Mouse (Mus musculus): Measurements from ENCODE around the gene Col6a2. TPM values are rescaled to one million over a fixed set of nuclear protein-coding genes. Genes with fewer than 3 reads are reported as not detected.
A peak's percentile ranks its signal among the peaks of the same experiment; 100 is the strongest.

Col6a2 gene
- total RNA-seq, 2 experiments from 2014 or later: not detected

DNA sequence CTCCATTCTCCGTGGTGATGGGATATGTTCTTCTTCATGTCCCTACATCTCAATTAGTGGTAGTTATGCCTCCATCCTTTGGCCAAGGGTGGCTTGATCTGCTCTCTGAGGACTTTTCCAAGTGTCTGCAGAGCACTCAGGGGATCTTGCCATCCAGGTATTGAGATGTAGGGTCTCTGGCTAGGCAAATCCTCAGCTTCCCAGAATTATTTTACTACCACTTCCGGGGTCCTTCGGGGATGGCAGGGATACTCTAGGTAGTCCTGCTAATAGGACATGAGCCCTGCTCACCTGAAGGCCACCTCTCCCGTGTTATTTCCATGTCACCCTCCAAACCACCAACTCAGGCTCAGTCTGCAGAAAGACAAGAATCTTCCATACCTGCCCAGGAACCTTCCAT, 13.2 kb upstream of the Col6a2 start:
- ATAC-seq (replicated peaks; ENCODE audit: poor library complexity): no peak

DNA sequence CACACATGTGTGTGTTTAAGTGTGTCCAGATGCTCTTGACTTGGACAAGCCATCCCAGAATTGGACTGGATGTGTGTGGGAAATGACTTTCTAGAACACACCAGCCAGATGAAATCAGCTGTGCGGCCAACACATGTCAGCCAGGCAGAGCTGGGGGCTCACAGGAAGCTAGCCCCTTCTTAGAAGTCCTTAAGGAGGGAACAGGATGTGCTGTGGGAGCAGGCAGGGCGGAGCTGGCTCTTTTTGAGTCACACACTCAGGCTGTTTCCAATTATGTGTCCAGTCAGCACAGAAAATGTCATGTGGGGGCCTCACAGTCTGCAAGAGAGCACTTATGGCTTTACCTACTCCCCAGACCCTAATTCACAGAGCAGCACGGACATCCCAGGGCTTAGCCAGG, 12.6 kb upstream of the Col6a2 start:
- no peak for ATAC-seq (replicated peaks; ENCODE audit: poor library complexity)

DNA sequence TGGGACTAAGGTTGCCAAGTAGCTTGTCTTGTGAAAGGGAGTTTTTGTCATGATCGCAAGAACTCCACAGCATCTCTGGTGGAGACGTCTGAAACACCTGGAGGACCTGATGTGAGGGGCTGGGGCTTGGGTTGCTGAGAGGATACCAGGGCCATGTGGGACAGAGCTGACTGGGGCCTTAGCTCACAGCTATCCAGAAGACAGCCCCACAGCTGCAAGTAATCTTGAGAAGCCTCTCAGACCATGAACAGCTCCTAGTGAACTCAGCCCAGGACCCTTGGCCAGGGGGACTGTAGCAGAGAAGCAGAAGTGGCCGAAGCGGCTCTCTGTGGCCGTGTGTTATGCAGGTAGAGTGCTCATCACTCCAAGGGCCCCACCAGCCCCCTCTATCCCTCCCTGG, 11.2 kb upstream of the Col6a2 start:
- no peak for ATAC-seq (replicated peaks; ENCODE audit: poor library complexity)

DNA sequence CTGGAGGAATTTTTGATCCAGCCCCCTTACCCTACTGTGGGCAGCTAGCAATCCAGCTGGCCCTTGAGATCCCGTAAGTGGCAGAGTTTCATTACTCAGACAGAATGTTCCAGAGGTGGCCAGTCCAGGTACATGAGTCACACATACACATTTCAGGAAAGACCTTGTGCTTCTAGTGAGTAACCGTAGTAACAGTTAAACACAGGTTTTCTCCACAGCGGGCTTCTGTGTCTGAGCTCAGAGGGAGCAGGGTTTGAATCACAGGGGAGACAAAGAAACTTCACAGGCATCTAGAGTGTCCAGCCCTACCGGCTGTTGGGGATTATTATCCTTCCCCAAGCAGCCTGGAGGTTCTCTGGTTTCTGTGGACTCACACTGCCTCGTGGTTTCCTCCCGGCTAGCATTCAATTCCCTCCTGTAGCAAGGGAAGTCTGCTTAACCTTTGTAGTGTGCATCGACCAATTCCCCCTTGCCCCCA, 10.7 kb upstream of the Col6a2 start:
- ATAC-seq (replicated peaks; ENCODE audit: poor library complexity): no peak

DNA sequence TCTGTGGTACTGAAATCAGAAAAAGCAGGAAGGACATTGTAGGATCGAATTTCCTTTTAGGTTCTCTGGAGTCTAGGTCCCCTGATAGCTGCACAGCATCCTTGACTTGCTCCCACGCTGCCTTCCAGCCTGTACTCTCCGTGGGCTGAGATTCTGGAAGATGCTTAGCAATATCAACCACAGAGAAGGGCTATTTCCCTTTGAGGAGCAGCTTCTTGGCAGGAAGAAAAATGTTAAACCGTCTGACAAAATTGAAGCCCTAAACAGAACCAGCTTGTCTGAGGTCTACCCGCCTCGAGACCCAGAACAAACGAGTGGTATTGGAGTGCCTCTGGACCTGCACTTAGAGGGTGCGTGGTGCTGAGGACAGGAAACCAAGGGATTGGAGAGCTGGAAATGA, 9.2 kb upstream of the Col6a2 start:
- no peak for ATAC-seq (replicated peaks; ENCODE audit: poor library complexity)

- no peak for ATAC-seq (replicated peaks; ENCODE audit: poor library complexity)
Measured at GRCm38 (mm10) chr10:76630657-76631056, 7.2 kb upstream of the Col6a2 start.

- ATAC-seq (replicated peaks; ENCODE audit: poor library complexity): no peak
Measured at GRCm38 (mm10) chr10:76627714-76628113, 4.3 kb upstream of the Col6a2 start.

DNA sequence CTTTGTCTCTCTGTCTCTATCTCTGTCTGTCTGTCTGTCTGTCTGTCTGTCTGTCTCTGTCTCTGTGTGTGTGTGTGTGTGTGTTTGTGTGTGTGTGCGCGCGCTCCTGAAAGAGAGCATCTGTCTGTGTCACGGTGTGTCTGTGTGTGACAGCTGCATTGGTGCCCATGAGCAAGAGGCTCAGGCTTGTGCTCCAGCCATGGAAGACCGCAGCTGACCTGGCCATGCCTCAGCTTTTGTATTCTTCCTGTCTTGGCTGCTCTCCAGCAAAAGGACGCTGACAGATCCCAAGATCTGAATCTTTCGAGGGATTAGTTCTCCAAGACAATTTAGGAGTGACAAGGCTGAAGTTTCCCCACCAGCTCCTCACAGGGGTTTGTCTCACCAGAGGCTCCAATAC, 1.5 kb upstream of the Col6a2 start:
- no peak for ATAC-seq (replicated peaks; ENCODE audit: poor library complexity)

- ATAC-seq (replicated peaks; ENCODE audit: poor library complexity): no peak
Measured at GRCm38 (mm10) chr10:76623734-76624133, 304 bp upstream of the Col6a2 start.

- ATAC-seq (replicated peaks; ENCODE audit: poor library complexity): no peak
Measured at GRCm38 (mm10) chr10:76622411-76622810, 1.0 kb downstream of the Col6a2 start.

- ATAC-seq (replicated peaks; ENCODE audit: poor library complexity): no peak
Measured at GRCm38 (mm10) chr10:76612473-76612872, 11.0 kb downstream of the Col6a2 start.

- ATAC-seq (replicated peaks; ENCODE audit: poor library complexity): peak; percentile 88
Measured at GRCm38 (mm10) chr10:76602690-76603089, 20.7 kb downstream of the Col6a2 start.

DNA sequence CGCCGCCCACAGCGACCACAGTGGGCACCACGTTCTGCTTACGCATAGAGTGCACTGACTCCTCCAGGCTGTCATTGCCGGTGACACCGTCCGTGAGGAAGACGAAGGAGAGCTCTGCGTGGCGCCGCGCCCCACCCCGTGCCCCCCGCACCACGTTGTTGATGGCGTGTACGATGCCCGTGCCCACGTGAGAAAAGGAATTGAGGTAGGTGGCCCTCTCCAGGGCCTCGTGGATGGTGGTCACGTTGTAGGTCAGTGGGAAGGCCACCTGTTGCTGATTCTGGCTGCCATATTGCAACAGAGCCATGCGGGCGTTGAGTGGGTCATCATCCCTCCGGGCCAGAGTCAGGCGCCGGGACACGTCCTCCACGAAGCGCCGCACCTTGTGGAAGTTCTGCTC, 27.1 kb downstream of the Col6a2 start:
- ATAC-seq (replicated peaks; ENCODE audit: poor library complexity): no peak

DNA sequence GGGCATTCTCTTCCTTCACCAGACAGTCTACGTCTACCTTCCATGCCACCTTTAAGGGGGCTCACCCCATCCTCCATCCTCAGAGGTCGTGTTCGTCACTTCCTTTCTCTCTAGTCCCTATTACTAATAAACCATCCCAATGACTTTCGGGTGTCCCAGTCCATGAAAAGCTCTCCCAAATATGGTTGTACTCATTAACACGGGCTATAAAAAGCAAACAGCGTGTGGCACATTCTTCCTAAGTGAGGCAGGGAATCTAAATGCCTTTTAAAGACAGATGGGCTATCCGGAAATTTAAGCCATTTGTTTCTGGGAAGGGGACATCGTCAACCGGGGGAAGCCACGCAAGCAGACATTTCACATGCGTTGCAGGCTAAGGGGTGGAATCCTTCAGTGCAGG, 33.2 kb downstream of the Col6a2 start:
- ATAC-seq (replicated peaks; ENCODE audit: poor library complexity): no peak

DNA sequence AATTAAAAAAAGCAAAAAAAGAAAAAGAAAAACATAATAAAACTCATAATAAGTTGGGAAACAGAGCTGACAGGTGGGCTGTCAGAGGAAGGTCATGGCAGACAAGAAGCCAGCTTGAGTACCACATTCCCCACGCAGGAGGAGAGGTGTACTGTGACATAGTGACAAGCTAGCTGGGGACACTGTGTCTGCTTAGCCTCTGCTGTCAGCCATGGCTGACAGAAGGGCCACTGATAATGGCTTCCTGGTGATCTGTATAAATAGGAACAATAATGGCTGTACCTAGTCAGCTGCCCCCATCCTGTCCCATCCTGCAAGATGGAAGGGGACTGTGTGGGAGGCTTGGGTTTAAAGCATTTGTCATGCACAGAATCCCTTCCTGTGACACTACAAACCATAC, 37.2 kb downstream of the Col6a2 start:
- no peak for ATAC-seq (replicated peaks; ENCODE audit: poor library complexity)

GRCm38 (mm10) chr10:76584138-76584537, 39.3 kb downstream of the Col6a2 start:
- ATAC-seq (replicated peaks; ENCODE audit: poor library complexity): no peak

- no peak for ATAC-seq (replicated peaks; ENCODE audit: poor library complexity)
Measured at GRCm38 (mm10) chr10:76576920-76577319, 46.5 kb downstream of the Col6a2 start.

GRCm38 (mm10) chr10:76575374-76575773, 48.1 kb downstream of the Col6a2 start, which contains the start of gene Ftcd:
TSS of gene Ftcd (plus strand) at chr10:76575648.
- ATAC-seq (replicated peaks; ENCODE audit: poor library complexity): no peak

- no peak for ATAC-seq (replicated peaks; ENCODE audit: poor library complexity)
Measured at GRCm38 (mm10) chr10:76572151-76572550, 51.3 kb downstream of the Col6a2 start.

DNA sequence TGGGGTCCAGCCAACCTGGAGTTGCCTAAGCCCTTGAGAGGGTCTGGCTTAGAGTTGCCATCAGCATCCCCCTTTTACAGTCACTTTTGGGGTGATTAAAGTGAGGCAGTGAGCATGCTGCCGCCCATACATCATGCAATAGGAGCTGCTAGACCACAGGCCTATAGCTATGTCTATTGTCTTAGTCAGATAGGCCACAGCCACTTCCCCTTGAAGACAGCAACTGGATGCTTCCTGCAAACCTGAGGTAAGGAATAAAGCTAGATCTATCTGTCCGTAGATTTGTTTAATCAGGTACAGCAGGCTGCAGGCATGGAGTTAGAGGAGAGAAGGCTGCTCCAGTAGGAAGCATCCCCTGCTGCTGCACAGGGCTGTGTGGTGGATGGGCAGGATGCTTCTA, 52.4 kb downstream of the Col6a2 start:
- ATAC-seq (replicated peaks; ENCODE audit: poor library complexity): no peak

DNA sequence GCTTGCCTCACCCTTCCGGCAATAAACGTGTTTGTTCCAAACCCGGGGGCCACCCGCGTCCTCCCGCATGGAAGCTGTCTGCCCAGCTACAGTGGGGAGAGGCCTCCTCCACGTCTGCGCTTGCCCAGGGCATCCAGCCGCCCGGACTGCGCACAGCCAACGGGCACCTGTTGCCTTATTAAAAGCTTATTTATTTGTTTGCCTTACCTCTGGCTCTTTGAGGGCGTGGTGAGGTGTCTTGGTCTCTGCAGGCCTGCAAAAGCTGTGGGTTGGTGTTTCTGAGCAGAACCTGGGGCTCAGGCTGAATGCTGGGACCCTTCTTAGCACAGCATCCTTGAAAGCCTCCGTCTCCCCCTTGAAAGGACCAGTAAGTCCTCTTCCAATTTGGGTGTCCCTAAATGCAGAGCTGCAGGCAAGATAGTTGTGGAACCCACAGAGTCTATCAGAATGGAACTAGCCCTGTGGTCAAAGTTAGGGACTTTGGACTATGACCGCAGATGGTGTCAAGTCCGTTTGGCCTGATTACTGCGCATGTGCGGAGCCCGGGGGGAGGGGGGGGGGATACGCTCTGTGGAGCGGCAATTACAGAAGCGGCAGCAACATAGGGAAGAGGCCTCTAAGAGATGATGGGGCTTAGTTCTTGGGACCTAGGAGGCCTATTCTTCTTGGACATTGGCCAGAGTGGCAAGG, 53.3 kb downstream of the Col6a2 start:
- ATAC-seq (replicated peaks; ENCODE audit: poor library complexity): no peak

DNA sequence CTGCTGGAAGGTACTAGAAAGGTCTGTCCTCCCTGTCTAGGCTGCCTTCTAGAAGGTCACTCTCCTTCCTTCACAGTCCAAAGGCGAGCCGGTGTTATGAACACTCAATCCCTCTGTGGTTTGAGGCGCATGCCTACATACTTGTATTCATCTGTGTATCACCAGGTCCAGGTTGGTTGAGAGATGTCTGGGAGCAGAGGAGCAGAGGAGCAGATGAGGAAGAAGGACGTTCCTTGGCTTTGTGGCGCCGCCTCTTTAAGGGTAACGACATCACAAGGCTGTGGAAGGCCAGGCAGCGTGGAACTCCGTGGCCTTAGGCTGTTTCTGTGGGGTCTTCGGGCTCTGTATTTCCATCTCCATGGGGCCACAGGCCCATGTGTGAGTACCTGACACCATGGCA, 61.5 kb downstream of the Col6a2 start, which contains the start of gene Spatc1l:
Spatc1l (plus strand) TSS at position 301 of the 400 bp plus-strand sequence.
- no peak for ATAC-seq (replicated peaks; ENCODE audit: poor library complexity)

GRCm38 (mm10) chr10:76554061-76554460, 69.4 kb downstream of the Col6a2 start:
- no peak for ATAC-seq (replicated peaks; ENCODE audit: poor library complexity)

Data from megakaryocyte progenitor cell, adult 5-6 weeks (primary cell).